Mouse (Mus musculus): ENCODE data around the gene Tbc1d25.

DNA sequence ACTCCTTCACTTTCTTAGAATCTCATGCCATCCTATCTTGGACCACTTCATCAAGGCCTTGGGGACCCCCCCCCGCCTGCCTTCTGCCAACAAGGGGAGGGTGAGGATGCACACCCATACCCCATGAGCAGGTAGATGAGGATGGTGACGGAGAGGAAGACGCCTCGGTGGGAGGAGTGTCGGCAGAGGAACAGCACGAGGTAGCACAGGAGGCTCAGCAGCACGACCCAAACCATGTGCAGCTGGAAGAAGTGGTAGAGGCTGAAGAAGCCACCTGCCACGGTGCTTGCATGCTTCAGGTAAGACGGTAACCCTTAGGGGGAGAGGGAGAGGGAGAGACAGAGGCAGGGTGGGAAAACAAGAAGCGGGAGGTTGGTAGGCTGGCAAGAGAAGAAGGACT lies 28.1 kb upstream of the Tbc1d25 start:
- TF ChIP-seq POLR2A (IDR thresholded peaks at IDR 0.05; ENCODE audit: borderline replicate concordance, extremely low read depth, insufficient read depth, insufficient read length, poor library complexity, severe bottlenecking) (no peak), CTCF (IDR thresholded peaks at IDR 0.05; ENCODE audit: borderline replicate concordance, extremely low read depth, insufficient read depth, insufficient read length) (no peak)

All from brain, embryonic 14.5 days (tissue).